ENCODE assay signal across 17 mouse cellular contexts in the genomic region with DNA sequence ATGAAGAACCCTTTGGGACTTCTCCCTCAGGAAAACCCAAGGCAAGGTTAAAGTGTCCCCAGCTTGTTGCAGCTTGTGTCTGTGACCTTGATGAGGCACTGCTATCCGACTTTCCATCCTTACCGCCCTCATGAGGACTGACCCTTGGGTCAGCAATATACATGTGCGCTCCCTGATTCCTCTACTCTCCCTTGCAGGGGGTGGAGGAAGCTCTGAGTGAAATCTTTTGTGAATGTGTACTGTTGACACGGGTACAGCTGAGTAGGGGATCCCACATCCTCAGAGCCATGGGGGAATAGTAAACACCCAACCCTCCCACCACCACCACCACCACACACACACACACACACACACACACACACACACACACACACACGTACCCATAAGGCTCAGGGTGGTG. TPM values are rescaled to one million over a fixed set of nuclear protein-coding genes. Genes with fewer than 3 reads are reported as not detected.
DNase-seq lines count a peak whose midpoint lies in the region; ATAC-seq and TF ChIP-seq lines count a peak whose summit lies in the region.
"Had no signal": no experiment of that assay in that cellular context is flagged by ENCODE, and none has a peak within 500 bp of the region (broad histone marks: within the 10 kb centered on the region; RNA-seq: fewer than 3 reads in every experiment).

No protein-coding gene starts in this region.

- TF ChIP-seq CTCF in liver, postnatal 0 days (IDR thresholded peaks at IDR 0.05; ENCODE audit: low read depth), result no peak
- no peak for TF ChIP-seq CTCF in testis, adult 2 months (IDR thresholded peaks at IDR 0.05; ENCODE audit: control insufficient read depth, insufficient read depth, insufficient replicate concordance, low read depth, low read length)

- H3K36me3 ChIP-seq in heart, embryonic 13.5 days, result no peaks in the 10 kb centered on the region
- H3K36me3 ChIP-seq in liver, embryonic 13.5 days, result no peaks in the 10 kb centered on the region
- H3K36me3 ChIP-seq in liver, postnatal 0 days (replicated peaks; ENCODE audit: insufficient read depth, low read length), result no peaks in the 10 kb centered on the region
- no peaks in the 10 kb centered on the region for H3K36me3 ChIP-seq in testis, adult 2 months (ENCODE audit: control insufficient read depth, insufficient read depth, low read length)
- H3K36me3 ChIP-seq: embryonic facial prominence, embryonic 12.5 days; limb, embryonic 13.5 days; neural tube, embryonic 12.5 days had no signal

- TF ChIP-seq EP300 in liver, postnatal 0 days (IDR thresholded peaks at IDR 0.05; ENCODE audit: low read depth), result no peak

- DNase-seq in heart, postnatal 25 days (ENCODE audit: low spot score), result no peak
- no peak for DNase-seq in liver, embryonic 13.5 days
- DNase-seq in liver, postnatal 0 days, result no peak
- DNase-seq in testis, postnatal 14 days (ENCODE audit: low spot score), result no peak
- no peak for DNase-seq in adrenal gland, postnatal 10 days
- no peak for DNase-seq in adrenal gland, postnatal 14 days

- no peaks in the 10 kb centered on the region for H3K4me1 ChIP-seq in heart, embryonic 13.5 days
- H3K4me1 ChIP-seq in liver, embryonic 13.5 days (replicated peaks), result peaks cover 3% of the 10 kb centered on the region
- no peaks in the 10 kb centered on the region for H3K4me1 ChIP-seq in liver, postnatal 0 days (ENCODE audit: insufficient read depth)
- H3K4me1 ChIP-seq in testis, adult 2 months (ENCODE audit: control insufficient read depth, insufficient read depth, low read length), result no peaks in the 10 kb centered on the region; the same call in 1 of the 2 replicates
- H3K4me1 ChIP-seq: embryonic facial prominence, embryonic 12.5 days had no signal

- no peak for ATAC-seq in heart, embryonic 13.5 days (ENCODE audit: extremely low read depth, insufficient number of reproducible peaks, low FRiP score, low TSS enrichment)
- ATAC-seq in liver, embryonic 13.5 days (ENCODE audit: low read depth), result peak; percentile 31; the same call in 1 of the 2 replicates
- ATAC-seq in liver, postnatal 0 days, result no peak; the same call in 1 of the 2 replicates

- H3K27ac ChIP-seq in heart, embryonic 13.5 days (replicated peaks), result no peak overlapping the region
- no peak overlapping the region for H3K27ac ChIP-seq in liver, embryonic 13.5 days
- no peak overlapping the region for H3K27ac ChIP-seq in liver, postnatal 0 days (ENCODE audit: low read depth)
- no peak overlapping the region for H3K27ac ChIP-seq in testis, adult 2 months (ENCODE audit: control insufficient read depth, insufficient read depth, low read depth, low read length)
- H3K27ac ChIP-seq: embryonic facial prominence, embryonic 12.5 days; gastrocnemius, adult 2 months; left cerebral cortex, adult 2 months; limb, embryonic 13.5 days; neural tube, embryonic 12.5 days had no signal

- H3K4me3 ChIP-seq in heart, embryonic 13.5 days, result no peak overlapping the region
- no peak overlapping the region for H3K4me3 ChIP-seq in liver, embryonic 13.5 days (replicated peaks)
- no peak overlapping the region for H3K4me3 ChIP-seq in liver, postnatal 0 days (ENCODE audit: low read depth, low read length)
- H3K4me3 ChIP-seq in testis, adult 2 months (ENCODE audit: control insufficient read depth, low read depth, low read length), result peak overlapping the region; percentile 86
- H3K4me3 ChIP-seq: embryonic facial prominence, embryonic 12.5 days; gastrocnemius, adult 2 months; left cerebral cortex, adult 2 months; limb, embryonic 13.5 days; megakaryocyte, embryonic 14.5 days; neural tube, embryonic 12.5 days had no signal

- 56% methylated on average over 5 of the region's 5 CpGs for WGBS in heart, embryonic 13.5 days
- WGBS in liver, embryonic 13.5 days (ENCODE audit: insufficient replicate concordance), result 57% methylated on average over 5 of the region's 5 CpGs
- WGBS in liver, postnatal 0 days (ENCODE audit: insufficient replicate concordance), result 64% methylated on average over 5 of the region's 5 CpGs

- H3K9ac ChIP-seq in heart, embryonic 13.5 days, result 0 out of 2 replicates have a peak overlapping the region, but pooled peaks have one; percentile 21
- no peak overlapping the region for H3K9ac ChIP-seq in liver, embryonic 13.5 days
- no peak overlapping the region for H3K9ac ChIP-seq in liver, postnatal 0 days (replicated peaks)
- H3K9ac ChIP-seq: embryonic facial prominence, embryonic 12.5 days; forebrain, postnatal 0 days; limb, embryonic 13.5 days; neural tube, embryonic 12.5 days had no signal

- no peak overlapping the region for H3K4me2 ChIP-seq in heart, embryonic 13.5 days
- H3K4me2 ChIP-seq in liver, embryonic 13.5 days, result no peak overlapping the region
- H3K4me2 ChIP-seq in liver, postnatal 0 days (ENCODE audit: low read depth, low read length), result no peak overlapping the region
- H3K4me2 ChIP-seq: embryonic facial prominence, embryonic 12.5 days; limb, embryonic 13.5 days; neural tube, embryonic 12.5 days had no signal

- H3K9me3 ChIP-seq in heart, embryonic 13.5 days, result no peaks in the 10 kb centered on the region
- H3K9me3 ChIP-seq in liver, embryonic 13.5 days (replicated peaks), result no peaks in the 10 kb centered on the region
- no peaks in the 10 kb centered on the region for H3K9me3 ChIP-seq in liver, postnatal 0 days (ENCODE audit: low read length)
- H3K9me3 ChIP-seq: embryonic facial prominence, embryonic 12.5 days; limb, embryonic 13.5 days; megakaryocyte, embryonic 14.5 days; neural tube, embryonic 12.5 days had no signal

- intact Hi-C loops in heart, postnatal 25 days (cut with DNase I), result loop anchor here (5.0 to 10.0 kb wide), 2 partner anchors 236 to 319 kb away; no protein-coding TSS in a partner anchor

- peaks cover 12% of the 10 kb centered on the region; the same call in 1 of the 2 replicates for H3K27me3 ChIP-seq in heart, embryonic 13.5 days (replicated peaks)
- H3K27me3 ChIP-seq in liver, embryonic 13.5 days, result 0 out of 2 replicates have a peak, but pooled peaks cover 10% of the 10 kb centered on the region
- H3K27me3 ChIP-seq in liver, postnatal 0 days (ENCODE audit: insufficient read depth, low read length), result no peaks in the 10 kb centered on the region
- no peaks in the 10 kb centered on the region for H3K27me3 ChIP-seq in testis, adult 2 months (ENCODE audit: control insufficient read depth, insufficient read depth, low read length)
- H3K27me3 ChIP-seq: embryonic facial prominence, embryonic 12.5 days; limb, embryonic 13.5 days; neural tube, embryonic 12.5 days had no signal

- no peak for TF ChIP-seq POLR2A in testis, adult 2 months (IDR thresholded peaks at IDR 0.05; ENCODE audit: control insufficient read depth, low read depth, low read length)

RNA-seq across cellular contexts. Expression of gene Qrich2, which starts 2.7 kb away (rescaled TPM):
- polyA plus RNA-seq in heart, embryonic 13.5 days (2015; fragmentation: Nextera tagmentation; extraction: Ambion mirVana), result not detected in 2 replicates
- total RNA-seq in heart, postnatal 25 days (2021), result not detected
- not detected in 2 replicates for polyA plus RNA-seq in liver, embryonic 13.5 days (2015; fragmentation: Nextera tagmentation; extraction: Ambion mirVana)
- 0.06 TPM in 1 of 2 replicates, not detected in the other for polyA plus RNA-seq in liver, postnatal 0 days (2015; fragmentation: Nextera tagmentation; extraction: Ambion mirVana)
- 469 and 538 TPM in 2 replicates for polyA plus RNA-seq in testis, adult 2 months (2012; rRNA removed)
- not detected for total RNA-seq in adrenal gland, postnatal 10 days (2021)
- total RNA-seq in adrenal gland, postnatal 14 days (2021), result not detected in 2 replicates
- total RNA-seq: adrenal gland, adult 2 months; forebrain, postnatal 0 days; granulocyte monocyte progenitor cell, adult 5-6 weeks had no signal
- polyA plus RNA-seq: forebrain, postnatal 0 days; neural tube, embryonic 12.5 days had no signal

RNA-seq across cellular contexts. Expression of gene Ubald2, which starts 29.4 kb away (rescaled TPM):
- polyA plus RNA-seq in heart, embryonic 13.5 days (2015; fragmentation: Nextera tagmentation; extraction: Ambion mirVana), result 31.0 and 32.3 TPM in 2 replicates
- total RNA-seq in heart, postnatal 25 days (2021), result 10 to 100 TPM; 36.7 to 37.9 TPM
- 28.2 and 33.0 TPM in 2 replicates for polyA plus RNA-seq in liver, embryonic 13.5 days (2015; fragmentation: Nextera tagmentation; extraction: Ambion mirVana)
- polyA plus RNA-seq in liver, postnatal 0 days (2015; fragmentation: Nextera tagmentation; extraction: Ambion mirVana), result 29.2 and 29.8 TPM in 2 replicates
- 76.4 and 88.4 TPM in 2 replicates for polyA plus RNA-seq in testis, adult 2 months (2012; rRNA removed)
- 10 to 100 TPM; 47.9 to 51.1 TPM for total RNA-seq in adrenal gland, postnatal 10 days (2021)
- total RNA-seq in adrenal gland, postnatal 14 days (2021), result 36.4 and 38.8 TPM in 2 replicates

RNA-seq across cellular contexts. Expression of gene Prpsap1, which starts 30.7 kb away (rescaled TPM):
- polyA plus RNA-seq in heart, embryonic 13.5 days (2015; fragmentation: Nextera tagmentation; extraction: Ambion mirVana), result 90.2 and 102 TPM in 2 replicates
- 10 to 100 TPM; 33.2 to 35.1 TPM for total RNA-seq in heart, postnatal 25 days (2021)
- 59.3 and 62.7 TPM in 2 replicates for polyA plus RNA-seq in liver, embryonic 13.5 days (2015; fragmentation: Nextera tagmentation; extraction: Ambion mirVana)
- 64.4 and 67.4 TPM in 2 replicates for polyA plus RNA-seq in liver, postnatal 0 days (2015; fragmentation: Nextera tagmentation; extraction: Ambion mirVana)
- polyA plus RNA-seq in testis, adult 2 months (2012; rRNA removed), result 58.2 and 59.0 TPM in 2 replicates
- 10 to 100 TPM; 68.0 to 80.1 TPM for total RNA-seq in adrenal gland, postnatal 10 days (2021)
- 81.1 and 81.8 TPM in 2 replicates for total RNA-seq in adrenal gland, postnatal 14 days (2021)

RNA-seq across cellular contexts. Expression of gene Rnf157, which starts 50.5 kb away (rescaled TPM):
- polyA plus RNA-seq in heart, embryonic 13.5 days (2015; fragmentation: Nextera tagmentation; extraction: Ambion mirVana), result 4.0 and 6.1 TPM in 2 replicates
- total RNA-seq in heart, postnatal 25 days (2021), result 1 to 10 TPM; 3.9 to 4.1 TPM
- 1.1 and 1.4 TPM in 2 replicates for polyA plus RNA-seq in liver, embryonic 13.5 days (2015; fragmentation: Nextera tagmentation; extraction: Ambion mirVana)
- 1.5 and 2.2 TPM in 2 replicates for polyA plus RNA-seq in liver, postnatal 0 days (2015; fragmentation: Nextera tagmentation; extraction: Ambion mirVana)
- polyA plus RNA-seq in testis, adult 2 months (2012; rRNA removed), result 7.2 and 9.6 TPM in 2 replicates
- 10 to 100 TPM; 11.2 to 16.5 TPM for total RNA-seq in adrenal gland, postnatal 10 days (2021)
- total RNA-seq in adrenal gland, postnatal 14 days (2021), result 8.6 and 10.1 TPM in 2 replicates

Comparison
In these comparisons a context has a peak if more than half of its experiments do, and no peak if none do; other contexts are left out.
1. RNA of gene Qrich2, which starts 2.7 kb away (polyA plus RNA-seq): 469 to 538 TPM in testis, adult 2 months; not detected in liver, embryonic 13.5 days, 0.06 TPM in liver, postnatal 0 days and not detected in heart, embryonic 13.5 days; every median in the first group is over 100 times any median in the second.